Mouse (Mus musculus): ENCODE data around the gene Ldb2.

- TF ChIP-seq CTCF (IDR thresholded peaks at IDR 0.05; ENCODE audit: low read depth) (no peak), EP300 (IDR thresholded peaks at IDR 0.05; ENCODE audit: low read depth) (no peak)
Observed at GRCm38 (mm10) chr5:44537316-44537999, 262.0 kb downstream of the Ldb2 start.
